Mouse (Mus musculus): ENCODE data around the gene Sav1. TPM values are rescaled to one million over a fixed set of nuclear protein-coding genes. Genes with fewer than 3 reads are reported as not detected.

Sav1 gene
- total RNA-seq (2023), result 41.3 to 52.9 TPM (median 48.7 TPM) in 4 replicates

GRCm38 (mm10) chr12:69986786-69987497 lies at the start of gene Sav1:
Sav1 (minus strand) TSS chr12:69987002.

Other genes with a start within 250 kb of the Sav1 start
- 12.5 to 16.9 TPM (median 15.6 TPM) in 4 replicates for gene Cdkl1, start 195.7 kb downstream of the Sav1 start, total RNA-seq (2023)
- gene Atl1, start 94.4 kb downstream of the Sav1 start, total RNA-seq (2023), result 2.9 to 4.8 TPM (median 3.6 TPM) in 4 replicates
- 58.2 to 65.4 TPM (median 61.9 TPM) in 4 replicates for gene Map4k5, start 93.8 kb downstream of the Sav1 start, total RNA-seq (2023)
- gene Nin, start 126.7 kb upstream of the Sav1 start, total RNA-seq (2023), result 78.0 to 89.3 TPM (median 86.3 TPM) in 4 replicates
- not detected in 4 replicates for gene Abhd12b, start 167.1 kb upstream of the Sav1 start, total RNA-seq (2023)
- gene Pygl, start 244.5 kb upstream of the Sav1 start, total RNA-seq (2023), result 1.0 to 1.8 TPM (median 1.6 TPM) in 4 replicates